Mouse (Mus musculus) CD8-positive naive resting alpha-beta T cell, adult 2 months (primary cell): ENCODE data around the gene Gmds.
A peak's percentile ranks its signal among the peaks of the same experiment; 100 is the strongest.

Experiments
- DNase-seq, 2 experiments: peaks; one replicate each; pipeline ENCODE4 v3.0.0; 2022; ENCODE audit warnings: low read depth in 2 of 2, low spot score in 2 of 2

The Gmds gene

GRCm38 (mm10) chr13:31800581-31801576 is 537.7 kb downstream of the Gmds start:
- DNase-seq = peak; percentile 21 to 36

- DNase-seq = no peak
Observed at GRCm38 (mm10) chr13:31798075-31798474, 540.5 kb downstream of the Gmds start.

- DNase-seq = no peak
Observed at GRCm38 (mm10) chr13:31797346-31797745, 541.2 kb downstream of the Gmds start.

- DNase-seq = no peak
Observed at GRCm38 (mm10) chr13:31793163-31793562, 545.4 kb downstream of the Gmds start.

- no peak for DNase-seq
Observed at GRCm38 (mm10) chr13:31792480-31793132, 545.9 kb downstream of the Gmds start.

- no peak for DNase-seq
Observed at GRCm38 (mm10) chr13:31784757-31785156, 553.8 kb downstream of the Gmds start.

- DNase-seq = no peak
Observed at GRCm38 (mm10) chr13:31782063-31782462, 556.5 kb downstream of the Gmds start.

GRCm38 (mm10) chr13:31780299-31780698 is 558.2 kb downstream of the Gmds start:
- no peak for DNase-seq

GRCm38 (mm10) chr13:31779281-31779981 is 559.1 kb downstream of the Gmds start:
- no peak for DNase-seq

GRCm38 (mm10) chr13:31775762-31776161 is 562.8 kb downstream of the Gmds start:
- DNase-seq = no peak

- no peak for DNase-seq
Observed at GRCm38 (mm10) chr13:31772882-31773281, 565.7 kb downstream of the Gmds start.
